Mouse (Mus musculus) small intestine, adult 10 weeks (tissue): ENCODE measurements around the gene Gstm7. TPM values are rescaled to one million over a fixed set of nuclear protein-coding genes. Genes with fewer than 3 reads are reported as not detected.

ENCODE experiments used
- polyA plus RNA-seq: library from polyadenylated mRNA; stranded (reverse); fragments of 350-450 nt; fragmentation: Illumina TruSeq; extraction: RNeasy Lipid Tissue Mini Kit (QIAGEN cat#74804); gene quantifications from one replicate; pipeline ENCODE4 v1.2.3, GENCODE M21; 2014; ENCODE audit warnings: low replicate concordance

The Gstm7 gene
- polyA plus RNA-seq: 6.3 TPM

GRCm38 (mm10) chr3:107931670-107932069, at the start of gene Gstm7:
Gene Gstm7, minus strand, starts transcription at chr3:107931817.

GRCm38 (mm10) chr3:107968724-107969395, 37.2 kb upstream of the Gstm7 start, which contains the start of gene Gstm3:
Gene Gstm3, minus strand, starts transcription at chr3:107969283.

GRCm38 (mm10) chr3:107943239-107943990, 11.8 kb upstream of the Gstm7 start, which contains the start of gene Gstm6:
Gene Gstm6, minus strand, starts transcription at chr3:107943749.

GRCm38 (mm10) chr3:107895720-107896569, 35.7 kb downstream of the Gstm7 start, which contains the start of gene Gstm5:
Gene Gstm5, plus strand, starts transcription at chr3:107895821.

GRCm38 (mm10) chr3:107877005-107877404, 54.6 kb downstream of the Gstm7 start, which contains the start of gene Eps8l3:
Gene Eps8l3, plus strand, starts transcription at chr3:107877229.

Other genes with a start within 250 kb of the Gstm7 start
- gene Ahcyl1, start 235.3 kb downstream of the Gstm7 start, polyA plus RNA-seq: 654 TPM
- 7.1 TPM for gene Csf1, start 171.3 kb downstream of the Gstm7 start, polyA plus RNA-seq
- gene Eps8l3, start 54.6 kb downstream of the Gstm7 start, polyA plus RNA-seq: 73.5 TPM
- 24.6 TPM for gene Gstm5, start 36.0 kb downstream of the Gstm7 start, polyA plus RNA-seq
- gene Gstm6, start 11.9 kb upstream of the Gstm7 start, polyA plus RNA-seq: 87.2 TPM
- 182 TPM for gene Gstm3, start 37.5 kb upstream of the Gstm7 start, polyA plus RNA-seq
- gene Gstm2, start 54.6 kb upstream of the Gstm7 start, polyA plus RNA-seq: 49.4 TPM
- 30.0 TPM for gene Gstm1, start 86.2 kb upstream of the Gstm7 start, polyA plus RNA-seq
- gene Gstm4, start 113.1 kb upstream of the Gstm7 start, polyA plus RNA-seq: 8.7 TPM
- gene Ampd2, start 154.8 kb upstream of the Gstm7 start, polyA plus RNA-seq: 4.9 TPM
- gene Gnat2, start 161.0 kb upstream of the Gstm7 start, polyA plus RNA-seq: 1.3 TPM
- gene Gnai3, start 214.3 kb upstream of the Gstm7 start, polyA plus RNA-seq: 363 TPM
- gene Gpr61, start 223.1 kb upstream of the Gstm7 start, polyA plus RNA-seq: not detected